Mouse (Mus musculus) activated CD4-positive, CD25-positive, alpha-beta regulatory T cell, adult 4 months (primary cell): Measurements from ENCODE around the gene Tmed8. TPM values are rescaled to one million over a fixed set of nuclear protein-coding genes. Genes with fewer than 3 reads are reported as not detected.
"Not testable (repeated sequence)": the region's sequence is repeated elsewhere in the genome, so short reads cannot be mapped to it uniquely, and the experiment has no call there.

Experiments
- ATAC-seq: one replicate; pipeline ENCODE4 v1.8.0; 2017
- polyA plus RNA-seq, 2 experiments: library from polyadenylated mRNA; unstranded; fragments of 100-300 nt; shearing (Covaris generic); gene quantifications; one replicate each; pipeline ENCODE4 v1.2.1; 2017

The Tmed8 gene
- 1 to 10 TPM; 3.3 to 3.9 TPM for polyA plus RNA-seq

DNA sequence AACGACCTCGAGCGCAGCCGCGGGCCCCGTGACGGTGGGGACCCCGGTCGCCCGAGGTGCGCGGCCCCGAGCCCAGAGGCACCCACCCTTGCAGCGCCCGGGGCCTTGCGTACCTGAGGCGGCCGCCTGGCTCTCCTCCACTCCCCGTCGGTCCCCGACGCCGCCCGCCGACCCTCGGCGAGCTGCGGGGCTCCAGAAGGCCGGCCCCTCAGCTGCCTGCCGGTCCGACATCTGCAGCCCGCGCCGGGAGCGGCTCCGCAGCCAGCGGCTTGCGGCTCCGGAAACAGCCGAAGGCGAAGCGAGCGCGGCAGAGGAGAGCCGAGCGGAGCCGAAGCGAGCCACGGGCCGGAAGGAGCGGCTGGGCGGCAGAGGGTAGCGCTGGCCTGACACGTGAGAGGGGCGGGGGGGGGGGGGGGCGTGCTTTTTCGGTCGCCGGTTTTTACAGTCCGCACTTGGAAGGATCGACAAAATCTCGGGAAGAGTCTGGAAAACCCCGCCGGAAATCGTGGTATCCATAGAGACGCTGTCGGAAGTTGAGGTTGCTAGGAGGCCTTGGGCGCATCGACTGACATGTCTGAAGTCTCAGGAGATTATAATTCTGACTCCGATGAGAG, at the start of gene Tmed8:
Gene Tmed8 (minus strand): TSS at position 482 of the 614 bp plus-strand sequence.
- ATAC-seq: peak; percentile 90

DNA sequence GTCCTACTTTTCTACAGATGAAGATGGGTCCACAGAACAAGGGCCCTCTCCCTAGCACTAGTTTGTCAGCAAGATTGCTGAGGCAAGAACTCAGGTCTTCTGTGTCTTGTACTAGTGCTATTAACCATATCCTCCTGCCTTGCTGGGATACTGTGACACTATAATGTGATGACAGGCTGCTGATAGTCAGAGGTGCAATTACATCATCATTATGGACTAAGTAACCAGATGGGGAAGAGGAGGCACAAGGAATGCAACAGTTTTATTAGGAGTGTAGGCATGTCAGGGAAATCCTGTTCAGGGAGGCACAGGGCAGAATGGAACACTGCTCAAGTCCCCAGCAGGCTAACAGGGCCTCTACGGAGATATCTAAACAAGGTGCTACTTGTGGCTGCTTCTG, 38.4 kb upstream of the Tmed8 start, which contains the start of gene Noxred1:
Gene Noxred1 (minus strand): TSS at position 101 of the 400 bp plus-strand sequence.
- ATAC-seq: no peak

- peak; percentile 52 for ATAC-seq
These were observed 36.7 kb upstream of the Tmed8 start for GRCm38 (mm10) chr12:87236882-87237483.

- ATAC-seq: no peak
These were observed 30.2 kb upstream of the Tmed8 start for GRCm38 (mm10) chr12:87230379-87230895.

GRCm38 (mm10) chr12:87229633-87230032, 29.4 kb upstream of the Tmed8 start:
- no peak for ATAC-seq

GRCm38 (mm10) chr12:87226801-87227200, 26.5 kb upstream of the Tmed8 start:
- ATAC-seq: no peak

DNA sequence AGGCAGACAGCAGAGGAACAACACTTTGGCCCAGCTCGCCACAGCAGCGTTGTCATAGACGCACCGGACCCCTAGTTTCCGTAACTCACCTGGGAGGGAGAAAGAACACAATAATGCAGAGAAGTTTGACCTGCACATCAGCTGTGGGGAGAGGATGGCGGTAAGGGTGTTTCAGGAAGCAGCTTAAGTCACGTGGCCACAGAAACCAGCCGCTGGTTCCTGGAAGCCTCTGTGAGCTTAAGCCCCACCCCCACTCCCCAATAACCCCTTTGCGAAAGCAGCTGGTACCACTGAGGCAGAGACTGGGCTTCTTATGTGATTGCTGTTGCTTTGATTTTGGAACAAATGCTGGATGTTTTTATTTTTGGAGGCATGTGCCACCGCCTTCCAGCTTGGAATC, 24.7 kb upstream of the Tmed8 start:
- no peak for ATAC-seq

GRCm38 (mm10) chr12:87219362-87219761, 19.1 kb upstream of the Tmed8 start:
- ATAC-seq: no peak

DNA sequence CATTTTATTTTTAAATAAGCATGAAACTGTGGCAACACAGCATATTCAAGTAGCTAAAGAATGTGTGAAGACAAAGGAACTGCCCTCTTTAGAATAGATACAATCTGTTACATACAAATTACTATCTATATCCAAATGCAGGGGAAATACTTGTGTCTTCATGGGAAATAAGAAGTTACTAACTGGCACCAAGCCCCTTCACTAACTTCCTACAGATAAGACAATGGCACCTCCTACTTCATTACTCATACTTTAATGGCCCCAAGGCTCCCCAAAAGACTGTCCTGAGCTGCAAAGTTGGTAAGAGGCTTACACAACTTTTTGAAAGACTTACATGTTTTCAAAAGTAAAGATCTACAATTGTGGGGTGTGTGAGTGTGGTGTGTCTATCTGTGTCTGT, 17.3 kb upstream of the Tmed8 start:
- ATAC-seq: no peak

DNA sequence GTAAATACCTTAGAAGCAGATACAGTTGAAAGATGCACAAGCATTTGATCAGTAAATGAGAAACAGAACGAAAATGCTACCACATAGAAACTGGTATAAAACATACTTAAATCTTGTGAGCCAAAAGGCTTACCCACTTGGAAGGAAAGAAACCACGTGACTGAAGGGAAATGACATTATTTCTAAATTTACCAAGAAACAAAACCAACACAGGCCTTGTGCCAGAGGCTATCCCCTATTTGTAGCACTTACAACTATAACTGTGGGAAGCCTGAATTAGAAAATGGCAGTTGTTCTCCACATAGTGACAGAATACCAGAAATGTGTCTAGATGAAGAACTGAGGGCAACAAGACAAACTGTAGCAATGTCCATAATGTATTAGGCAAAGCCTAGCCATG, 15.8 kb upstream of the Tmed8 start:
- ATAC-seq: no peak

DNA sequence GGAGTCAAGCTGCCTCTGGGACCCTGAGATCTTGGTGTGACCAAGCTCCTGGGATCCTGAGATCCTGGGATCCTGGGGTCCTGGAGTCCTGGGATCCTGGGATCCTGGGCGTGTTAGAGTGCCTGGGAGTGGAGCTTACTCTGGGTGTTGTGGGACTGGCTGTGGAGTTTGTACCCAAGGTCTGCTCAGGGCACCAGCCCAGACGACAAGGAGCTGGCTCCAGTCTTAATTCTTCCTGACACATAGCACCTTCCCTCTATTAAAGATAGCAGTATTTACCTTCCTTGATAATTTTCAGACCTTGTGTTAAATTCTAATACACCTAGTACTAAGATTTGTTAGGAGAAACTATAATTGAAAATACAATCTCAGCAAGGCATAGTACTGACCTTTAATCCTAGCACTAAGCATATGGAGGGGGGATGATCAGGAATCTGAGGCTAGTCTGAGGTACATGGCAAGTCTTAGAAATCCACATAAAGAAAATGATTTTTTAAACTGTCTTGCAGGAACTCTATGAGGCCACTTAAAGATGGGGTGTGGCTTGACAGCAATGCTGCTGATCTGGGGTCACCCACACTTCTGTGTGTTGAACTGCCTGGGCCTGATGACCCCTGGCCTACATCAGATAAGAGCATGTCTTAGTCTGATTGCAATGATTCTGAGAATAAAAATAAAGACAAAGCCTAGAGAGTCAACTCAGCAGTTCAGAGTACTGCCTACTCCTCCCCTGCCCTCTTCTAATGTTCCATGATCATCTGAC, 12.8 kb upstream of the Tmed8 start:
- ATAC-seq: no peak

DNA sequence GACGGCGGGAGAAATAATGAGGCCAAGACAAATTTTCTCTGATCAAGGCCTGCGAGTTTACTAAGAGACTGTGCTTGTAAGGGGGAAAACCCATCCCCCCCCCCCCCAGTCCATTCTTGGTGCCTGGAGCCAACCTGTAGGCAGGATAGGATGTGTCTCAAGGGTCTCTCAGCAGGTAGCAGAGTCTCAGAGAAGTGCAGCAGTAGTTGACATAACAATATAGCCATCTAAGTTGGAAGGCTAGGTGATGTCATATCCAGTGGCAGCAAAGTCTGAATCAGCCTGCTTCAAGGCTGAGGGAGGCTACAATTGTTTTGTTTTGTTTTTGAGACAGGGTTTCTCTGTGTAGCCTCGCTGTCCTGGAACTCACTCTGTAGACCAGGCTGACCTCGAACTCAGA, 5.5 kb upstream of the Tmed8 start:
- not testable (repeated sequence) for ATAC-seq

GRCm38 (mm10) chr12:87201694-87202093, 1.4 kb upstream of the Tmed8 start:
- ATAC-seq: no peak

GRCm38 (mm10) chr12:87199206-87199972, 865 bp downstream of the Tmed8 start, which contains the start of gene Samd15:
Gene Samd15, plus strand, starts transcription at chr12:87199723.
- ATAC-seq: peak; percentile 53

- no peak for ATAC-seq
These were observed 1.5 kb downstream of the Tmed8 start for GRCm38 (mm10) chr12:87198792-87199191.

DNA sequence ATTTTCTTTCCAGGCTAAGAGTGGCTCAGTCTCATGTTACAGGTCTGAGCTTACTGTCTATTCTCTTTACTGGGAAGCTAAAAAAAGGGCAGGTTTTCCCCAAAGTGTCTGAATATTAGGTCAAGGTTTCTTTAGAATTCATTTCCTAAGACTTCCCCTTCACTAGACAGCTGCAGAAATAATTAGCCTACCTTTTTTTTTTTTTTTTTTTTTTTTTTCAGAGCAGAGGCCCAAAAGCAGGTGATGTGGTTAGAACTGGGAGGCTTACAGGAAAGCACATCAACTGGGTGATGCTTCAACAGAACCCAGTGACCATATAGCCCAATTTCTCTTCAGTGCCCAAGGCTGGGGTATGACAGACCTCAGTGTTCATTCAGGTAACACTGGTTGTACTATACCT, 3.9 kb downstream of the Tmed8 start:
- no peak for ATAC-seq

DNA sequence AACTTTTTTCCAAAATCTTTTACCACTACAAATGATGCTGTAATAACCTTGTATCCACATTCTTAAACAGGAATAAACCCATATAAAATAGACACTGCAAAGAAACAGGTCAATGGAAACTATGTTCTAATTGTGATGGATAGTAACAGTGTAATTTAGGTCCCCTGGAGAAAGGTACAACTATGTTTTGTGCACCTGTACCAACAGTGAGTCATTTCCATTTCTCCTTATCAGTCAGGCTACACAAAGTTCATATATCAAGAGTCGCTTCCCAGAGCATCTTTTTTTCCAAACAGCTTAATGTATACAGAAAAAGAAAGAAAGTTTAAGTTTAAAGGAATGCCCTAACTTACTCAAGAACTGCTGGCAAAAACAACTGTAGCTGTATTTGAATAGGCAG, 5.2 kb downstream of the Tmed8 start:
- no peak for ATAC-seq

DNA sequence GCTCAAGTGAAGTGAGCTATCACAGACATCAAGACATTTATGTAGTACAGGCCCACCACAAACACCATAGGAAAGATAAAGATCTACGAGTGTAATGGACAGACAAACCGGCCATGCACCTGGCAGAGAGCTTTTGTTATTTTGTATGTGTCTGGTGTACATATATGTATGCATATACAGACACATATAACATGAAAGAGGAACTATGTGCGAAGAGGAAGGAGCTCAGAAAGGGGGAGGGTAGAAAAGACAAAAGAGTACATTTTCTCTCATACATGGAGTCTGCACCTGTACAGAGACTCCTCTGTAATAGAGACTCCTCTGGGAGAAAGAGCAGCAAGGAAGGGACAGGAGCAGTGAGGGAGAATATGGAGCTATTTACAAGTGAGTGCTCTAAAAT, 7.2 kb downstream of the Tmed8 start:
- no peak for ATAC-seq

GRCm38 (mm10) chr12:87177631-87178030, 22.6 kb downstream of the Tmed8 start:
- no peak for ATAC-seq

DNA sequence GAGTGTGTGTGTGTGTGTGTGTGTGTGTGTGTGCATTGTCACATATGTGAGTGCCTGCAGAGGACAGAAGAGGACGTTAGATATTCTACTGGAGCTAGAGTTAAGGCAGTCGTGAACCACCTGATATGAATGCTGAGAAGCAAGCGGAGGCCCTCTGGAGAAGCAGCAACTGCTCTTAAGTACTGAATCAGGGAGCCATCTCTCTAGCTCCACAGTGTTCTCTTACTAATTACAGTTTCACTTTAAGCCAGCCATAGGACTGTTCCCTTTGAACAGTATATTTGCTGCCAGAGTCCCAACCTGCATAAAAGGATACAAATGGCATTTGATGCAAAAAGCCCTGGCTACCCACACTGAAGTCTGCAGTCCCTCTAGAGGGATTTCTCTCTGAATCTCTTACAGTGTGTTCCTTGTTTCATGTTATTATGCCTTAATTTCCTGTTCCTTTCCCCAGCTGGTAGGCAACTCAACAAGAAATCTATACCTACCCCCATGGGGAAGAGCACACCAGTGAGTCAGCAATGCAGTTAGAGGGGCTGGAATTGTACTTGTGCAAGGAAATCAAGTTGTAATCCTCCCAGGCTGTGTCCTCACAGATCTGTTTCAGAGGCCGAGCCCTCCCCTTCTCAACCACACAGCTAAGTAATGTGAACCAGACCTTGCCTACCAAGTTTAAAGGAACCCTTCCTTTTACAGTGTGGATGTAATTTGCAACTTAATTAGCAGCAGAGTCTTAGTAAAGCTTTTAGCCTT, 24.9 kb downstream of the Tmed8 start:
- ATAC-seq: no peak

GRCm38 (mm10) chr12:87160815-87161214, 39.4 kb downstream of the Tmed8 start:
- ATAC-seq: no peak

DNA sequence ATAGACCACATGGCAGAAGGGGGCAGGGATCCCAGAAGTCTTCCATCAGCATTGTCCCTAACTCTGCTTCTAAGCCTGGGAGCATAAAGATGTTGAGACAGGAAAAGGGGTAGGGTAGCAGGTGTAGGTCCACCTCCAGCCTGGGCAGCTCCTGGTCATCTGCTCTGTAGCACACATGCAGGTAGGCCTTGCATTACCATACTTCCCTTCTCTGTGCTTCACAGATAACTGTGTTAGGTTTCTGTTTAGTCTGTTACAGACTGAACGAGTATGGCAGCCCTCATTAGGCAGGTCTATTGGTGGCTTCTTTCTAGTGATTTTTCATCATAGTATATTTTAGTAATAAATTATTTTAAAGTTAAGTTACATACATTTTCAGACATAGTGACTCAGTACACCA, 39.9 kb downstream of the Tmed8 start:
- ATAC-seq: no peak
